In genomic region chr8:8623486-8623885, GRCm38 (mm10) we compare ENCODE assay signal across 11 mouse cellular contexts. TPM values are rescaled to one million over a fixed set of nuclear protein-coding genes. Genes with fewer than 3 reads are reported as not detected.
DNase-seq lines count a peak whose midpoint lies in the region; ATAC-seq and TF ChIP-seq lines count a peak whose summit lies in the region.
"Had no signal": no experiment of that assay in that cellular context is flagged by ENCODE, and none has a peak within 500 bp of the region (broad histone marks: within the 10 kb centered on the region; RNA-seq: fewer than 3 reads in every experiment).

No protein-coding gene starts in this region.

- no peak overlapping the region for H3K9ac ChIP-seq in heart, embryonic 14.5 days (ENCODE audit: low read length)
- H3K9ac ChIP-seq: midbrain, embryonic 15.5 days had no signal

- no peak for TF ChIP-seq CTCF in brain, embryonic 14.5 days (IDR thresholded peaks at IDR 0.05; ENCODE audit: borderline replicate concordance, extremely low read depth, insufficient read depth, insufficient read length)

- peaks cover 61% of the 10 kb centered on the region for H3K36me3 ChIP-seq in heart, embryonic 10.5 days
- peaks cover 51% of the 10 kb centered on the region for H3K36me3 ChIP-seq in heart, embryonic 14.5 days (ENCODE audit: control insufficient read depth, insufficient read depth, low read length)

- H3K4me3 ChIP-seq in heart, embryonic 10.5 days: no peak overlapping the region
- H3K4me3 ChIP-seq in heart, embryonic 14.5 days (ENCODE audit: control insufficient read depth in 1 of 2, insufficient read depth in 1 of 2, low read depth in 1 of 2, low read length in 2 of 2): no peak overlapping the region
- H3K4me3 ChIP-seq: midbrain, embryonic 15.5 days had no signal

- H3K4me2 ChIP-seq in heart, embryonic 14.5 days (ENCODE audit: low read length): no peak overlapping the region
- H3K4me2 ChIP-seq: midbrain, embryonic 15.5 days had no signal

- peaks cover 20% of the 10 kb centered on the region for H3K4me1 ChIP-seq in heart, embryonic 10.5 days
- peaks cover 6 to 14% of the 10 kb centered on the region in 2 experiments for H3K4me1 ChIP-seq in heart, embryonic 14.5 days (ENCODE audit: control insufficient read depth in 2 of 2, insufficient read depth in 2 of 2, low read length in 2 of 2)

- ATAC-seq in heart, embryonic 14.5 days (ENCODE audit: insufficient number of reproducible peaks, insufficient read depth, low FRiP score, low read depth): peak; percentile 49; the same call in 1 of the 2 replicates
- ATAC-seq in megakaryocyte-erythroid progenitor cell, adult 5-6 weeks (replicated peaks; ENCODE audit: low FRiP score, low TSS enrichment, poor library complexity, severe bottlenecking): no peak
- ATAC-seq: midbrain, embryonic 15.5 days had no signal

- no peak overlapping the region for H3K27ac ChIP-seq in heart, embryonic 10.5 days
- H3K27ac ChIP-seq in heart, embryonic 14.5 days (replicated peaks in 1 of 2; ENCODE audit: control insufficient read depth in 1 of 2, insufficient read depth in 1 of 2, low read depth in 2 of 2, low read length in 2 of 2): peak overlapping the region in 1 of 2 experiments; percentile 41; a peak in 1 of 4 replicates
- H3K27ac ChIP-seq: midbrain, embryonic 15.5 days had no signal

- no peaks in the 10 kb centered on the region for H3K27me3 ChIP-seq in heart, embryonic 10.5 days (ENCODE audit: insufficient read depth, poor library complexity, severe bottlenecking)
- H3K27me3 ChIP-seq in heart, embryonic 14.5 days (ENCODE audit: control insufficient read depth, insufficient read depth, low read length): no peaks in the 10 kb centered on the region
- H3K27me3 ChIP-seq: midbrain, embryonic 15.5 days had no signal

- TF ChIP-seq POLR2A in brain, embryonic 14.5 days (IDR thresholded peaks at IDR 0.05; ENCODE audit: borderline replicate concordance, extremely low read depth, insufficient read depth, insufficient read length, poor library complexity, severe bottlenecking): no peak

- H3K9me3 ChIP-seq in heart, embryonic 10.5 days: no peaks in the 10 kb centered on the region
- 0 out of 2 replicates have a peak, but pooled peaks cover 3% of the 10 kb centered on the region for H3K9me3 ChIP-seq in heart, embryonic 14.5 days (ENCODE audit: control insufficient read depth, low read length)
- H3K9me3 ChIP-seq: midbrain, embryonic 15.5 days had no signal

- DNase-seq in heart, adult 11 months: peak; percentile 98
- no peak for DNase-seq in heart, embryonic 10.5 days (ENCODE audit: low spot score)
- DNase-seq in brain, embryonic 14.5 days (ENCODE audit: low read depth): peak; percentile 71
- peak; percentile 41 to 64 for DNase-seq in kidney, postnatal 36 days
- DNase-seq in embryo, embryonic 11 days: no peak
- DNase-seq in thymus, postnatal 4 days: no peak
- DNase-seq: gastrocnemius, postnatal 10 days; thymus, adult 18-20 months had no signal

- WGBS in heart, embryonic 10.5 days: 53% methylated on average over 8 of the region's 8 CpGs
- WGBS in heart, embryonic 14.5 days: 44% methylated on average over 8 of the region's 8 CpGs

RNA-seq across cellular contexts. Expression of gene Efnb2, which starts 37.6 kb away (rescaled TPM):
- 15.9 and 24.4 TPM in 2 replicates for polyA plus RNA-seq in heart, embryonic 10.5 days (2016; fragmentation: Nextera tagmentation; extraction: Ambion mirVana)
- 89.3 and 111 TPM in 2 replicates for polyA plus RNA-seq in brain, embryonic 14.5 days (2012; rRNA removed)
- polyA plus RNA-seq in heart, embryonic 14.5 days (2014; fragmentation: Nextera tagmentation; extraction: Ambion mirVana): 16.2 and 18.7 TPM in 2 replicates
- 0.42 TPM in 1 of 2 replicates, not detected in the other for total RNA-seq in megakaryocyte-erythroid progenitor cell, adult 5-6 weeks (2014; fragmentation: Nextera tagmentation)
- total RNA-seq in megakaryocyte-erythroid progenitor cell, adult 5-6 weeks (2017): 0.09 TPM in 1 of 2 replicates, not detected in the other

Comparison
In these comparisons a context has a peak if more than half of its experiments do, and no peak if none do; other contexts are left out.
1. DNase-seq: peak in heart, adult 11 months (single experiment), brain, embryonic 14.5 days (single experiment) and kidney, postnatal 36 days (2 of 2); none in heart, embryonic 10.5 days (single experiment), embryo, embryonic 11 days (single experiment) and thymus, postnatal 4 days (single experiment).